Mouse (Mus musculus): ENCODE data around the gene Cyp2a5.
"Not testable (repeated sequence)": the region's sequence is repeated elsewhere in the genome, so short reads cannot be mapped to it uniquely, and the experiment has no call there.

Cyp2a5 gene

GRCm38 (mm10) chr7:26835059-26835458 lies at the start of gene Cyp2a5:
Cyp2a5 (plus strand) TSS chr7:26835305.
- DNase-seq (ENCODE audit: low read depth, low spot score), result not testable (repeated sequence)

- not testable (repeated sequence) for DNase-seq (ENCODE audit: low read depth, low spot score)
These were observed 49.1 kb upstream of the Cyp2a5 start for GRCm38 (mm10) chr7:26786013-26786412.

- no peak for DNase-seq (ENCODE audit: low read depth, low spot score)
These were observed 45.1 kb upstream of the Cyp2a5 start for GRCm38 (mm10) chr7:26789984-26790383.

- no peak for DNase-seq (ENCODE audit: low read depth, low spot score)
These were observed 35.0 kb upstream of the Cyp2a5 start for GRCm38 (mm10) chr7:26800104-26800503.

GRCm38 (mm10) chr7:26800996-26801395 lies 34.1 kb upstream of the Cyp2a5 start:
- DNase-seq (ENCODE audit: low read depth, low spot score), result no peak

GRCm38 (mm10) chr7:26808592-26808991 lies 26.5 kb upstream of the Cyp2a5 start, which contains the start of gene Cyp2g1:
Cyp2g1 (plus strand) TSS chr7:26808892.
- no peak for DNase-seq (ENCODE audit: low read depth, low spot score)

GRCm38 (mm10) chr7:26831556-26832292 lies 3.4 kb upstream of the Cyp2a5 start:
- not testable (repeated sequence) for DNase-seq (ENCODE audit: low read depth, low spot score)

GRCm38 (mm10) chr7:26832668-26833067 lies 2.4 kb upstream of the Cyp2a5 start:
- not testable (repeated sequence) for DNase-seq (ENCODE audit: low read depth, low spot score)

- DNase-seq (ENCODE audit: low read depth, low spot score), result not testable (repeated sequence)
These were observed 8.3 kb downstream of the Cyp2a5 start for GRCm38 (mm10) chr7:26843400-26843799.

GRCm38 (mm10) chr7:26850063-26850462 lies 15.0 kb downstream of the Cyp2a5 start:
- not testable (repeated sequence) for DNase-seq (ENCODE audit: low read depth, low spot score)

GRCm38 (mm10) chr7:26878581-26878980 lies 43.5 kb downstream of the Cyp2a5 start:
- not testable (repeated sequence) for DNase-seq (ENCODE audit: low read depth, low spot score)

GRCm38 (mm10) chr7:26880600-26880999 lies 45.5 kb downstream of the Cyp2a5 start:
- DNase-seq (ENCODE audit: low read depth, low spot score), result not testable (repeated sequence)

Measured in brain, embryonic 18.5 days (tissue).